Mouse (Mus musculus) erythroblast, adult 5-6 weeks (primary cell): ENCODE results near the gene Kdm2b. TPM values are rescaled to one million over a fixed set of nuclear protein-coding genes. Genes with fewer than 3 reads are reported as not detected.

ENCODE experiments used
- ATAC-seq: replicated peaks from 2 replicates; pipeline ENCODE4 v1.8.0; 2016; ENCODE audit warnings: moderate number of reproducible peaks, mild to moderate bottlenecking, moderate TSS enrichment, inconsistent platforms; ENCODE audit not compliant: poor library complexity, low FRiP score, severe bottlenecking
- total RNA-seq, 2 experiments: library from RNA; stranded (forward) in 1 of 2; stranded (reverse) in 1 of 2; fragments of 150-400 nt in 1 of 2; fragments of 200-764, 138-1000 nt in 1 of 2; gene quantifications; 2 replicates each; pipeline versions ENCODE4 v1.2.3 to v1.2.4; 2015 to 2017; ENCODE audit warnings: low replicate concordance in 2 of 2

Kdm2b gene
- total RNA-seq, 2 experiments from 2014 or later: 7.5 to 28.3 TPM

- peak; percentile 54 for ATAC-seq
Observed at GRCm38 (mm10) chr5:123013599-123014315, 24.1 kb upstream of the Kdm2b start.

GRCm38 (mm10) chr5:123011705-123012104 lies 22.1 kb upstream of the Kdm2b start:
- no peak for ATAC-seq

GRCm38 (mm10) chr5:123010806-123011205 lies 21.2 kb upstream of the Kdm2b start:
- no peak for ATAC-seq

GRCm38 (mm10) chr5:123009873-123010272 lies 20.2 kb upstream of the Kdm2b start:
- ATAC-seq: no peak

GRCm38 (mm10) chr5:123008877-123009493 lies 19.4 kb upstream of the Kdm2b start:
- ATAC-seq: no peak

- ATAC-seq: no peak
Observed at GRCm38 (mm10) chr5:123005716-123006592, 16.3 kb upstream of the Kdm2b start.

GRCm38 (mm10) chr5:123000901-123001300 lies 11.3 kb upstream of the Kdm2b start:
- ATAC-seq: no peak

GRCm38 (mm10) chr5:122997205-122998204 lies 7.9 kb upstream of the Kdm2b start:
- no peak for ATAC-seq

GRCm38 (mm10) chr5:122994910-122995309 lies 5.3 kb upstream of the Kdm2b start:
- no peak for ATAC-seq

- ATAC-seq: peak; percentile 64
Observed at GRCm38 (mm10) chr5:122994303-122994846, 4.8 kb upstream of the Kdm2b start.

GRCm38 (mm10) chr5:122993811-122994210 lies 4.2 kb upstream of the Kdm2b start:
- ATAC-seq: no peak

GRCm38 (mm10) chr5:122991350-122992004 lies 1.9 kb upstream of the Kdm2b start:
- ATAC-seq: no peak

GRCm38 (mm10) chr5:122990411-122991160 lies 963 bp upstream of the Kdm2b start:
- no peak for ATAC-seq

- ATAC-seq: no peak
Observed at GRCm38 (mm10) chr5:122989001-122989525, 560 bp downstream of the Kdm2b start.

- no peak for ATAC-seq
Observed at GRCm38 (mm10) chr5:122988021-122988751, 1.4 kb downstream of the Kdm2b start.

GRCm38 (mm10) chr5:122987211-122988020 lies 2.2 kb downstream of the Kdm2b start:
- ATAC-seq: no peak
